Mouse (Mus musculus) heart, postnatal 0 days (tissue): Measurements from ENCODE around the gene Agap1.

Experiments
- CTCF ChIP-seq: IDR thresholded peaks from 2 replicates; pipeline ENCODE4 v1.5.1; 2016; ENCODE audit warnings: antibody characterized with exemption, control low read depth, low read depth
- EP300 ChIP-seq: IDR thresholded peaks from 2 replicates; pipeline ENCODE4 v1.6.1; 2016; ENCODE audit warnings: antibody characterized with exemption, low read depth

- TF ChIP-seq CTCF, result no peak
- TF ChIP-seq EP300, result no peak
Measured at GRCm38 (mm10) chr1:89930551-89930950, 475.9 kb downstream of the Agap1 start.
